Mouse (Mus musculus) thymus, postnatal 4 days (tissue): ENCODE data around the gene Usp33.
"Not testable (repeated sequence)": the region's sequence is repeated elsewhere in the genome, so short reads cannot be mapped to it uniquely, and the experiment has no call there.

ENCODE experiments used
- DNase-seq: peaks from one replicate; pipeline ENCODE4 v3.0.0; 2021

Gene Usp33

DNA sequence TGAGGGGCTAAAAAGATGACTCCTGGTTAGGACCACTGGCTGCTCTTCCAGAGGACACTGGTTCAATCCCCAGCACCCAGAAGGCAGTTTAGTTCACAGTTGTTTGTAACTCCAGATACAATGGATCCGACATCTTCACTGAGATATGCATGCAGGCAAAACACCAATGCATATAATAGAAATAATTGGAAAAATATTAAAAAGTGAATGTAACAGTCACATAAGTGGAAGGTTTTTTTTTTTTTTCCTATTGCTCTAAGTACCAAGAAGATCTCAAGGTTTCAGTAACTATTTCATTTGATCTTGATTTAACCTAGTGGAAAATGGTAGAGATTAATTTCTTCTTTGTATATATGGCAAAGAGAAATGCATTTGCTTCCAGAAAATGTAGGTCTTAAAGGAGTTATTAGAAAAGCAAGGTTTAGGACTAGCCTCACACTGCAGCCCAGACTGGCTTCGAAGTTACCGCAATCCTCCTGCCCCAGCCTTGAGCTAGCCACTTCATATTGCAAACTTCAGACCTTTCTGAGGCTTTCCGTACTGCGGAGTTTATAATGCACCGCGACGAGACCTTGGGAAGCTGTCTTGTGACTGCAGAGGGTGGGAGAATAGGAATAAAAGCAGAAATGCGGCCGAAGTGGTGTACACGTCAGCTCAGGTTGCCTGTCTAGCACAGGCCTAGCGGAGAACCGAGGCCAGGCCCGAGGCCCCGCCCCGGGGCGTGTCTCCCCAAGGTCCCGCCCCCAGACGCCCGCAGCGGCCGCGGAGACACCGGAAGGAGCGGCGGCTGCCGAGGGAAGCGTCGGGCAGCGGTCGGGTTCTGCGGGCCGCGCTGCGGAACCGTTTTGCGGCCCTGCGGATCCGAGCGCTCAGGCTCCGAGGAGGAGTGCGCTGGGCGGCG lies at the start of gene Usp33:
TSS of gene Usp33 (plus strand) at position 747 of the 901 bp plus-strand sequence.
- DNase-seq = peak; percentile 98

DNA sequence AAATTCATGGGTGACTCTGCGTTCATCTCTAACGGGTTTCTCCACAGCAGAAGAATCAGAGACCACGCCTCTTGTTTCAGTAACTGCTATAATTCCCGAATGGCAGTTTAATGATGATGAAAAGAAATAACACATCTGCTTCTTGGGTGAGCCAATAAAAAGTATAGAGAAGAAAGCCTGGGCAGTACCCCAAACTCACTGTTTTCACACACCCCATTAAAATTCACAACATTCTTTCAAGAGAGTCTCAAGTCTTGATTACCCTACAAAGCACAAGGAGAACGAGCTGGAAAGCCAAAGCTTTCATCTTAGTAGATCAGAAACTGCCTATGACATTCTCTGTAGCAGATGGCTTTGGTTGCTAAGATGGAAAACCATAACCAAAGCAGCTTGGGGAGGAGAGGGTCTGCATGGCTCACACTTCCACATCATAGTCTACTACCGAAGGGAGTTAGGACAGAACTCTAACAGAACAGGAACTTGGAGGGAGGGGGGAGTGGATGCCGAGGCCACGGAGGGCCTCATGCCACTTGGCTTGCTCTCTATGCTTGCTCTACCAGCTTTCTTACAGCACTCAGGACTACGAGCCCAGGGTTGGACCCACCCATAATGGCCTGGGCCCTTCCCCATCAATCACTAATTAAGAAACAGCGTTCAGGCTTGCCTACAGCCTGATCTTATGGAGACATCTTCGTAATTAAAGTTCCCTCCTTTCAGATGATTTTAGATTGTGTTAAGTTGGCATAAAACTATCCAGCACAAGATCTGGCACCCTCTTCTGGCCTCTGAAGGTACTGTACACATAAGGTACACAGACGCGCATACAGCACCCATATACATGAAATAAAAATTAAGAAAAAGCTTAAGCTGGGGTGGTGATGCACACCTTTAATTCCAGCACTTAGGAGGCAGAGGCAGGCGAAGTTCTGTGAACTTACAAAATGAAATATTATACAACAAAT lies 45.6 kb upstream of the Usp33 start:
- DNase-seq = peak; percentile 34

DNA sequence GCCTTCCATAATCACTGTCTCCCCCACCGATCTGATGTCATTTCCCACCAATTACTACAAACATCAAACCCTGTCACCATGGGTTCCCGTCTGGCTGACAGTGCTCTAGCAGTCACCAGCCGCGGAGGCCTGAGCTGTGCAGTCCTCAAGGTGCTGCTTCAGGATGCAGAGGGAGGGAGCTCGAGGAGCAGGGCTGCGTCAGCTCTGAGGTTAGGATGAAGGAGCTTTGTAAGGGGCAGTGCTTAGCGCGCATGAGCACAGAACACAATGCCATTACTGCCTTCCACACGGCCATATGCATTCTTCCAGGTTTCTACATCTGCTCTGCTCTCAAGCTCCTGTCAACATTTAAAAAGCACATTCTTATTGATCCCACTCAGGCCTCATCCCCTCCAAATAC lies 43.3 kb upstream of the Usp33 start:
- DNase-seq = no peak

DNA sequence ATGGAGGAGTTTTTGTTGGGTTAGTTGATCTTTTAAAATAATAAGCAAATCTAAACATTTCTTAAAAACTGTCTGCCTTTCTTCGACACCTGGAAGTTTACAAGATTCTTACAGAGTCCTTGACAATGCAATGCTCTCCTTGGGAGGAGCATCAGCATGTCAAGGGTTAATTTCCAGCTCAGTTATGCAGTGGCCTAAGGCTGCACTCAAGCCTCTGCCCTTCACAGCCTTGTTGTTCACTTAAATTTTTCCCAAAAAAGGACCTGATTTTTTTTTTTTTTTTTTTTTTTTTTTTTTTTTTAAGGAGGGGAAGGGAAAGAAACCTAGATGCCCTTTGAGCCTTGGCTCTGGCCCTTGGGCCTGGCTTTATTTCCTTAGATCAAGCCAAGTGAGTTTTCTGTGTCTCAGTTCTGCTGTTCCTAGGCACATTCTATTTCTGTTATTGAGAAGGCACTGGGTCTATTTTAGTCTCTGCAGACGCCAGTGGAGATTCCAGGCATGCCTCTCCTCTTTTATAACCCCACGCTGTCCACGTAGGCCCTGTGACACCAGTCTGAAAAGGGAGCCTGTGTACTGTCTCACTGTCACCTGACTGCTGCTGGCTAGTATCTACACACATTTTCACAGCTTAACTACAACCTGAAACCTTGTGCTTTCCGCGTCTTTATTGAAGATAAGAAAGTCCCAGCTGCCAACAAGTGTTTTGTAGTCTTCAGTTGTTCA lies 42.0 kb upstream of the Usp33 start:
- DNase-seq = no peak

DNA sequence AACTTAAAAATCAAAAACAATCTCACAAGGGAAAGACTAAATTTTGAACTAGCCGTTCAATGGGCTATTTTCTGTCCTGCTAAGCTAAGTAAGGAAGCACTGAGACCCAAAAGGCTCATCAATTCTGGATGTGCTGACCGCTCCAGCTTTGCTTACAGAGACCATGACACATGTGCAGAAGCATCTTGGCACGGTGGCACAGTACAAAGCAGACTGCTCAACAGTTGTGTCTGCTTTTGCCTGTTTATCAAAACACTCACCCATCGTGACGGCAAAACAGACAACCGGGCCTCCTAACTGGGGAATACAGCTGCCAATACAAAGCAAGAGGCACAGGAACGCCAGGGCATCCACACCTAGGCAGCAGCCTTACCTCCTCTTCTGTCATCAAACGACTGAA lies 41.2 kb upstream of the Usp33 start:
- no peak for DNase-seq

DNA sequence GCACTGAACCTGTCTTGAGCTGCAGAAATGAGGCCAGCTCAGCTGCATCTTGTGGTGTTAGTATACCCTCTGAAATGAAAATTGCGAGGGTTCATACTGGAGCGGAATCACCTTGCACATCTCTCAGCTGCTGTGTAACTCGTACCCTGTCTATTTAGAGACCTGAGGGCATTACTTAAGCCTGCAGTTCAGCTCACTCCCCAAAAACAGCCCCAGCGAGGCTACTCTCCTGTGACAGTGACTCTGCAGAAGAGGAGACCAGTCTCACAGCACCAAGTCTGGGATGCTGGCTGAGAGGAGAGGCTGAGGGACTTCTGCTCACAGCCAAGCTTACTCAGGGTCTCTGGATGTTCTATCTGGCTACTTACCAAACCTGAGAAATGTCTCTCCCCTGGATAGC lies 40.3 kb upstream of the Usp33 start:
- DNase-seq = no peak

DNA sequence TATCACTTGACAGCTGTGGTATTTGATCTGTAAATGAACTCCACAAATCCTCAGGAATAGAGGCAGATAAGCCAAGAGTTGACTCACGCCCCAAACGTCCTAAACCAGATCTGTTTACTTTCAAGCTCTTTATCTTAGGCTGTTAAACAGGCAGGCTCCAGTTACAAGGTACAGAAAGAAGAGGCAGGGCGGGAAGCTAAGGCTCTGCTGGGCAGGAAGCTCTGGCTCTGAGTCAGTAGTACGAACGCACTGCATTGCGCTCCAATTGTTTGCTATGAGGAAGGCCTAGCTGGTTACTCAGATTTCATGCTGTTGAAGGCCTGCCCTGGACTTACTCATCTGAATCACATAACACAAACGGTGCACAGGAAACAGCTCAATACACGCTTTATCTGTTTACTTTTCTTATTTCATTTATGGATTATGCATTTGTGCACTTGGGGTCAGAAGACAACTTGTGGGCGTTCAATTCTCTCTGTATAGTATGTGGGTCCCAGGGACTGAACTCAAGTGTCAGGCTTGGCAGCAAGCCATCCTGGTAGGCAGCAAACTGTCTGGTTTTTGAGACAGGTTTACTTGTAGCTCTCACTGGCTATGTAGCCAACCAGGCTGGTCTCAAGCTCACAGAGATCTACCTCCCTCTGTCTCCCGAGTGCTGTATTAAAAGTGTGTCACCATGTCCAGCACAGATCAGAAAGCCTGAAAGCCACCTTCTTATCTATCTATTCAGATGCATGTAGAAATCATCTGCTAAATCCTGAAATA lies 37.6 kb upstream of the Usp33 start:
- no peak for DNase-seq

DNA sequence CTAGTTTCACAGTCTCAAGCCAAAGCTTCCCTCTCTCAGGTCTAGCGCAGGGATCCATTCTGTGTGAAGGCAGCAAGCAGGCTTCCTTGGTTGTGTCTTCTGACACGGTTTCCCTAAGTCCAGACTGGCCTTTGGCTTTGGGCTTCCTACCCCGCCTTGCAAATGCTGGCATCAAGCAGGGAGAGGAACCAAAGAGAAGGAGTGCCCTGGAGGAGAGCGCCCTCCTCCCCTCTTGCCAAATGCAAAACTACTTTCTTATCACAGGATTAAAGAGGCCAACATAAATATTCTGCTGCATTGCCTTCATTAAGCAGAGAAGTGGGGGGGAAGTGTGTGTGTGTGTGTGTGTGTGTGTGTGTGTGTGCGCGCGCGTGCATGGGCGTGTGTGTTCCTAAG lies 37.0 kb upstream of the Usp33 start:
- no peak for DNase-seq

DNA sequence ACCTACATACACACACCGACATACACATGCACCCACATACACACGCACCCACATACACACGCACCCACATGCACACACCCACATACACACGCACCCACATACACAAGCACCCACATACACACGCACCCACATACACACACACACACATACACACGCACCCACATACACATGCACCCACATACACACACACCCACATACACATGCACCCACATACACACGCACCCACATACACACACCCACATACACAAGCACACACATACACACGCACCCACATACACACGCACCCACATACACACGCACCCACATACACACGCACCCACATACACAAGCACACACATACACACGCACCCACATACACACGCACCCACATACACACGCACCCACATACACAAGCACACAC lies 31.6 kb upstream of the Usp33 start:
- DNase-seq = not testable (repeated sequence)

DNA sequence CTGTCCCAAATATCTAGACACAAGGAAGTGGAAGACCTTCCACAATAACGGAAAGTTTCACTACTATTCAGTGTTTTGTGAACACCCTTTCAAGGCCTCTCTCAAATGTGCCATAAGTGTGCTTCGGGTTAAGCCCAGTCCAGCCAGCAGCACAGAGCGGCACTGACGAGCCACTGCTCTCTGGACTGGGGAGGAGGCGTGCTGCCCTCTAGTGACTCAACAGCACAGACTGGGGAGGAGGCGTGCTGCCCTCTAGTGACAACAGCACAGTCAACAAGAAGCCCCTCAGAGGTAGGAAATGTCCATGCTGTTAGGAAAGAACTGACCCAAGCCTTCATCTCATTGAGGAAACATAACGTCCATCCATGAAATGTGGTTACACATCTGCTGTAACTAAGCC lies 30.7 kb upstream of the Usp33 start:
- peak; percentile 85 for DNase-seq

DNA sequence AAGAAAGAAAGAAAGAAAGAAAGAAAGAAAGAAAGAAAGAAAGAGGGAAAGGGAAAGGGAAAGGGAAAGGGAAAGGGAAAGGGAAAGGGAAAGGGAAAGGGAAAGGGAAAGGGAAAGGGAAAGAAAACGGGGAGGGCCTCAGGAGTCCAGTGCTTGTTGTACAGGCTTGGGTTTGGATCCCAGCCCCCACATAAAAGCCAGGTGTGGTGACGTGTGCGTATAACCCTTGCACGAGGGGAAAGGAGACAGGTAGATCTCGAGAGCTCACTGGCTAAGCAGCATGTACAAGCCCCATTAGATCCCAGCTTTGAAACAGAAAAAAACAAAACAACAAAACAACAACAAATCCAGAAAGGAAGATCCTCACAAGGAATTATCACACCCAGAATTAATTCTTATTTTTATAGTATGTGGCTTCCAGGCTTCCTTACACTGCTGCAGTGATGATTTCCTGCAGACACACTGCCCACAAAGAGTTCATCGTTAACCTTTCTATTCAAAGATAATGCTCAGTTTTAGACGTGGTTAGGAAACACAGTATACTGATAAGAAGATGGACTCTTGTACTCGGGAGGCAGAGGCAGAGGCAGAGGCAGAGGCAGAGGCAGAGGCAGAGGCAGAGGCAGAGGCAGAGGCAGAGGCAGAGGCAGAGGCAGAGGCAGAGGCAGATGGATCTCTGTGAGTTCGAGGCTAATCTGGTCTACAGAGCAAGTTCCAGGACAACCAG lies 29.7 kb upstream of the Usp33 start:
- not testable (repeated sequence) for DNase-seq

DNA sequence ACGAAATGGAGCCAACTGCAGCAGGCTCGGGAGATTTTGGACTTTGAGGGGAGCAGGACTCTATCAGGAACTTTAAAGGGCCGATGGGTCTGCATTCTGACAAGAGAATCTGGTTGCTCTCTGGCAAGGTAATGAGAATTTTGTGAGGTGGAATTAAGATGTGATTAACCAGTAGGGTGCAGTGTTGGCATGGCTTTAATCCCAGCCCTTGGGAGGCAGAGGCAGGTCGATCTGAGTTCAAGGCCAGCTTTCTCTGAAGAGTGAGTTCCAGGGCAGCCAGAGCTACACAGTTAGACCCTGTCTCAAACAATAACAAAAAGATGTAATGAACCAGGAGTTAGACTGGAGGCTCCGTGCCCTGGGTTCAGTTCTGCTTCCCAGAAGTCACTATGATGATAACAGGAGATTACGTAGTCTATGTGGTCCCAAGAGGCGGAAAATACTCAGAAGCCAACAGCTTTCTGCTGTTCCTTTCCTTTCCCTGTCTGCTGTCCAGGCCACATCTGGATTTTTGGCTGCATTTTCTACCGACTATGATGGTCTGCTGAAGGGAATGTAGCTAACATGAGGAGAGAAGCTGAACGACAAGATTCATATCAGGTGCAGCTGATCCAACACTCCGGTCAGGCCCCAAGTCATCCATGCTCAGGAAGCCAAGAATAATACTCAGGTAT lies 25.2 kb upstream of the Usp33 start:
- no peak for DNase-seq

DNA sequence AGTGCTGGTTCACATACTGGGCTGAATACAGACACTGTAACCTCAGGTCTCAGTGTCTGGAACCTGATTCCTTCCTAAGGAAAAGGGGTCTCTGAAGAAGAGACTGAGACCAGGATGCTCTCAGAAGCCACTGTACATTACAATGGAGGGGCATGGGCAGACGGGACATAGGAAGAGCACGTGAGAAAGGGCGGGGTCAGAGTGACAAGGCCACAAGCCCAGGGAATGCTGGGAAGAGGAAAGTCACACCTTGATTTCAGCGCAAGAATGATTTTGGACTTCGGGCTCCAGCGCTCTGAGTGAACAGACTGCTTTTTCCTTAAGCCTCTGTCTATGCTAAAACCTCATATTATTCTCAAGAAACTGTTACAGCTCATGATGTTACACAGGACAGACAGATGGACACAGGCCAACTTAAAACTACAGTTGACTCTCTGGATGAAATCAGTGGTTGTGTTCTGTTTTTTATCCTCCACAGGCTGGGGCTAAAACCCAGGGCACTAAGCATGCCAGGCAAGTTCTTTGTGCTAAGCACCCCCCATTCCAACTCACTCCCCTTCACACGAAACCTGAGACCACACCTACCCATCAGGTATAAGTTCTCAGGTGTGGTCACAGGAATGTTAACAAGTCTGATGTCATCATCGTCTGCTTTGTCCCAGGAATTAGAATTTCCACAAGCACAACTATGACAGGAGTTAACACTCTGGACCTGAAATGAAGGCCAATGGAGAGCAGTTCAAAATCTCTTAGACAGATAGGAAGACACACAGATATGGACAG lies 24.3 kb upstream of the Usp33 start:
- DNase-seq = no peak

DNA sequence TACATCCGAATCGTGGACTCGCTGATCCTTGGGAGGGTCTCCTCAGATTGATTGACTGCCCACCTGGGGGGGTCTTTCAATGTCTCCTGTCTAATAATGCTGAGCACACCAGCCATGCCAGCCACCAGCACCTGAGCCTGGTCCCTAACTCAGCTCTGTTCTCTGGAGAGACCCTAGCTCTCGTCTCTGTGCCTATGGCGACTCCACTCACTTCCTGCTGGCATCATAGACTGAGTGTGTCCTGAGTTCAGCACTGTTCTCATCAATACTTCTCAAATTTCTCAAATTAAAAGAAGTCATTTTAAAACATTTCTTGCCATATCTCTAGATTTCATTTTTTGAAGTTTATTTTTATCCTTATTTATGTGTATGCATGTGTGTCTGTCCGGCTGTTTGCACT lies 14.2 kb upstream of the Usp33 start:
- no peak for DNase-seq

DNA sequence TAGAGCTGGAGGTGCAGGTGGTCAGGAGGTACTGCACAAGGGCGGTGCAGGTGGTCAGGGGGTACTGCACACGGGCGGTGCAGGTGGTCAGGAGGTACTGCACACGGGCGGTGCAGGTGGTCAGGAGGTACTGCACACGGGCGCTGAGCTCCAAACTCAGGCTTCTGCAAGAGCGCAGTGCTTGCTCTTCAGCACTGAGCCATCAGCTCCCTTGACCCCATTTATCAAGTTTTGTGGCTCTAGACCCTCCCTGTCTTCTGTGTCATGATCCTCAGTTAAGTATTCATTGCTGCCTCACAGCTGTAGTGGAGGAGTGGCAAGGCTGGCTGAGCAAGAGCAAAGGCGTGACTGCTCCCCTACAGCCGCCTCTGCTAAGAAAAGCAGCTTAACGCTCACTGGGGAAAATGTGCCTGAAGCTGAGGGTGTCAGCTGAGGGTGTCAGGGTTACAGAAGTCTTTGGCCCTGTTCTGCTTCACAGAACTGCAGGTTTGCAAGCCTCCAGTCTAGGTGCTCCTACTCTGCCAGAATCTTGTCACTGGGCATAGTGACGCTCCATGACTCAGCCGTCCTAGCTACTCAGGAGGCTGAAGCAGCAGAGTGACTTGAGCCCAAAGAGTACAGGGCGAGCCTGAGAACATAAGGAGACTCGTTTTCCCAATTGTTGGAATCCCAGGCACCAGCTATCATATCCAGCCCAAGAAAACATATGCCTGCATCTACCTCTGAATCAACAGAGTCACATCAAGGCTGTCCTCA lies 13.6 kb upstream of the Usp33 start:
- DNase-seq = no peak

DNA sequence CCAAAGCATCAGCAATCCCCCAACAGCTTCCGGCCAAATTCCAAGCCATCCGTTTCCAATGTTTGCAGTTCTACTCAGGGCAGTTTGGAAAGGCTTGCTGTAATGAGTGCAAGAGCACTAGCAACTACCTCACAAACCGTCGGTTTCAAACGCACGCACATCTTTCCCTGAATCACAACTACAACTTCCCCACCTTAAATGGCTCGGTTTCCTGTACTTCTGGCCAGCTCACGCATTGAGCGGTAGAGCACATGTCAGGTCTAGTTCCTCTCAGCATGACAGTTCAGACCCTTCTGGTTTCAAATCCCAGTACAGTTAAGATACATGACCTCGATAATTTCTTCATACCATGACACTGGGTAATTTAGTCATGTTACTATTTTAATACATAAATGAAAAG lies 12.6 kb upstream of the Usp33 start:
- DNase-seq = no peak

DNA sequence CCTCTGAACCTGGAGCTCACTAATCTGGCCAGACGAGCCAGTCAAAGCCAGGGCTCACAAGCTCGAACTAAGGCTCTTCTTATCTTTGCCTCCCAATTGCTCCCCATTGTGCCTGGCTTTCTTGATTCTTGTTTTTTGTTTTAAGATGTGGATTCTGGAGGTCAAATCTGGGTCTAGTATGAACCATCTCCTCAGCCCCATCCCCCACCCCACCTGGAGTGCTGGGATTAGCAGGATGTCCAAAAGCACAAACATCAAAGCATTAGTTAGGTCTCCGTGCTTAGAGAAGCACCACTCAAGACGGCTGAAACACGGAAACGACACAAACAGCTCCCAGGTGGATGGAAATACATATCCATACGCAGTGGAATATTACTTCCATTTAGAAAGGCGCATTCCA lies 10.2 kb upstream of the Usp33 start:
- no peak for DNase-seq

DNA sequence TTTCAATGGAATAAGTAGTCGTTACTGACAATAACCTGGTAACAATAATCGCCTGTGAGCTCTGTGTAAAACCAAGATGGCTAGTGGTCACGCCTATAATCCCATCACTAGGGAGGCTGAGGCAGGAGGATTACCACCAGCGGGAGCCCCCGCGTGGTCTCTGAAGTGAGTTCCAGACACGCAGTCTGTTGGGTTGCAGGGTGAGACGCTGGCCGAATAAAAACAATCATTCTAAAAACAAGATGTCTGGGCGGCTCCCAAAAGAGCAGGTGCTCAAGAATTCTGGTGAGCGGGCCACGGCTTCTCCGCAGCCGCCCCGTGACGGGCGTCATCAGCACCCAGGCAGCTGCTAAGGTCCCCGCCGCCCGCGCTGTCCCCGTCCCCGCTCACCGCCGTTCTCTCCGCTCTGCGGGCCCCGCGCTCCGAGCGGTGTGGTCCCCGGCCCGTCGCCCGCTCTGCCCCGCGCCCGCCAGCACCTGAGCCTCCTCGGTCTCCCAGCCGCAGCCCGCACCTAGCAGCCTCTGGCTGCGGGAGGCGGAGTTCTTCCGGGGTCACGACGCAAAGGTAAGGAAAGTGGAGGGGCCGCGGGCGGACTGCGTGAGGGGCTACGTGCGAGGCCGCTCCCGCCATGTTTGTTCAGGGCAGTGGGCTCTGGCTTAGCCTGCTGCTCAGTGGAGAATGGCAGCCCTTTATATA lies 6.3 kb upstream of the Usp33 start, which contains the start of gene Miga1:
TSS of gene Miga1 (minus strand) at position 546 of the 696 bp plus-strand sequence.
- peak; percentile 94 for DNase-seq
